Mouse (Mus musculus) megakaryocyte, embryonic 14.5 days (primary cell): Measurements from ENCODE around the gene Ivns1abp. TPM values are rescaled to one million over a fixed set of nuclear protein-coding genes. Genes with fewer than 3 reads are reported as not detected.
"Not testable (repeated sequence)": the region's sequence is repeated elsewhere in the genome, so short reads cannot be mapped to it uniquely, and the experiment has no call there.

Source experiments
- H3K27me3 ChIP-seq: replicated peaks from 2 replicates; pipeline ENCODE3; 2012; ENCODE audit warnings: inconsistent platforms
- H3K36me3 ChIP-seq: replicated peaks from 2 replicates; pipeline ENCODE3; 2012; ENCODE audit warnings: low read length, inconsistent platforms, mixed read lengths
- H3K4me1 ChIP-seq: 2 replicates; pipeline ENCODE4 v1.6.1; 2012; ENCODE audit warnings: inconsistent platforms
- H3K4me3 ChIP-seq: replicated peaks from 2 replicates; pipeline ENCODE3; 2012; ENCODE audit warnings: moderate library complexity, mild to moderate bottlenecking, inconsistent platforms
- H3K9me3 ChIP-seq: 2 replicates; pipeline ENCODE4 v1.6.1; 2012; ENCODE audit warnings: inconsistent platforms
- FLI1 ChIP-seq: IDR thresholded peaks from 2 replicates; pipeline ENCODE4 v1.6.1; 2012; ENCODE audit warnings: low read length, inconsistent platforms, mixed read lengths
- GATA1 ChIP-seq: IDR thresholded peaks from 3 replicates; pipeline ENCODE4 v1.6.1; 2012; ENCODE audit warnings: mixed read lengths, low read length, inconsistent platforms, borderline replicate concordance
- polyA plus RNA-seq: library from polyadenylated mRNA; stranded (reverse); fragments of >175 nt; gene quantifications from 2 replicates; pipeline ENCODE4 v1.2.3, GENCODE M21; 2012; ENCODE audit warnings: low replicate concordance; ENCODE audit not compliant: insufficient read depth

Ivns1abp gene
- polyA plus RNA-seq, 1 experiment = 7.6 TPM

- no peak for TF ChIP-seq FLI1
- TF ChIP-seq GATA1 = no peak
Observed at GRCm38 (mm10) chr1:151338941-151339340, 5.3 kb upstream of the Ivns1abp start.

GRCm38 (mm10) chr1:151341321-151342044 is 2.8 kb upstream of the Ivns1abp start:
- TF ChIP-seq FLI1 (no peak), GATA1 (no peak)

More at GRCm38 (mm10) chr1:151338941-151339340, 5.3 kb upstream of the Ivns1abp start:
- H3K4me3 ChIP-seq = no peak overlapping the region
- H3K27me3 ChIP-seq = no peaks in the 10 kb centered on the region
- H3K36me3 ChIP-seq = no peaks in the 10 kb centered on the region
- H3K9me3 ChIP-seq = no peaks in the 10 kb centered on the region
- H3K4me1 ChIP-seq = peaks cover 39% of the 10 kb centered on the region

DNA sequence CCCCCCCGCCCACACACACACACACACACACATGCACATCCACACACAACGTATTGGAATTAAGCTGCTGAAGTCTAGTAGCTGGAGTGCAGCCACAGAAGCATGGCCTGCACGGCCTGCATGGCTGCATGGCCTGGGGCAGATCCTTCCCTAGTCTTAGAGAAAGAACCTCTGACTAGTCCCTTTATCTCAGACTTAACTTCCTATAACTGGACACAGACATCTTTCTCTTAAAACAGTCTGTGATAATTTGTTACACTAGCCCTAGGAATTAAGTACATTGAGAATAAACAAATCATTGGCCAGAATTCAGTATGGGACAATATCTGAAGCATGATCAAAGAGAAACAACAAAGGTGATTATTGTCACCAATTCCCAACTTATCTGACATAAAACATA is 2.0 kb upstream of the Ivns1abp start:
- Histone ChIP-seq H3K27me3 (no peaks in the 10 kb centered on the region), H3K4me1 (peaks cover 50% of the 10 kb centered on the region), H3K4me3 (no peak overlapping the region), H3K36me3 (no peaks in the 10 kb centered on the region), H3K9me3 (no peaks in the 10 kb centered on the region)
- TF ChIP-seq GATA1 (no peak), FLI1 (no peak)

More at GRCm38 (mm10) chr1:151341321-151342044, 2.8 kb upstream of the Ivns1abp start:
- Histone ChIP-seq H3K4me1 (peaks cover 42% of the 10 kb centered on the region), H3K36me3 (no peaks in the 10 kb centered on the region), H3K4me3 (no peak overlapping the region), H3K27me3 (no peaks in the 10 kb centered on the region), H3K9me3 (no peaks in the 10 kb centered on the region)

GRCm38 (mm10) chr1:151342968-151343367 is 1.3 kb upstream of the Ivns1abp start:
- Histone ChIP-seq H3K4me1 (peaks cover 52% of the 10 kb centered on the region), H3K36me3 (no peaks in the 10 kb centered on the region), H3K4me3 (peak overlapping the region; percentile 29), H3K9me3 (no peaks in the 10 kb centered on the region), H3K27me3 (no peaks in the 10 kb centered on the region)
- TF ChIP-seq FLI1 (no peak), GATA1 (no peak)

DNA sequence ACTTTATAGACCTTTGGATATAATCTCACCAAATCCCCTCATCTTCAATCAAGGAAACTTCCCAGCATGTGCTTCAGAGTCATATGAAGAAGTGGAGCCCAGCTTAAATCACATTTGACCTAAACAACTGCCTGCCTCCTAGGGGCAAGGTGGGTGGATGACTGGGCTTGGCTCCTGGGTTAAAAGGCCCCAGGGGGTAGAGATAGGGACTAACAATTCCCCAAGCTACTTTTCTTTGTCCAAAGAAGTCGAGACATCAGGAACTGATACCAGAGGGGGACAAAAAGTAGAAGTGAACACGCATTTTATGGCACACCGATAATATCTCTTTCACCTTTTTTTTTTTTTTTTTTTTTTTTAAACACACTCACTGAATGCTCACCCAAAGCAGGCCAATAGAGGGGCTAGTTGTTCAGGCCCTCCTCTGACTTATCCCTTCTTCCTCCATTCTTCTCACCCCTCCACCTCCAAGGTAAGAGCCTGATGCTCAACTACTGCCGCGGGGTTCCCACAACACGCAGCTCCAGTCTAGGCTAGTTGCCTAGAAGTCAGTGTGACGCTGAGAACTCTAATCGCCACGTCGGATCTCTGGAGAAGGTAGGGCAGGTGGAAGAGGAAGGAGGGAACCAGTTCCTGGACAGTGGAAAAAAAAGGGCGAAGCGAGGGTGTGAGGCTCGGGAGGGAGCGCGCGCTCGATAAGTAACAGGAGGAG is 550 bp upstream of the Ivns1abp start:
- Histone ChIP-seq H3K27me3 (no peaks in the 10 kb centered on the region), H3K4me3 (peak overlapping the region; percentile 97), H3K36me3 (no peaks in the 10 kb centered on the region), H3K4me1 (peaks cover 47% of the 10 kb centered on the region), H3K9me3 (no peaks in the 10 kb centered on the region)
- TF ChIP-seq GATA1 (no peak), FLI1 (no peak)

DNA sequence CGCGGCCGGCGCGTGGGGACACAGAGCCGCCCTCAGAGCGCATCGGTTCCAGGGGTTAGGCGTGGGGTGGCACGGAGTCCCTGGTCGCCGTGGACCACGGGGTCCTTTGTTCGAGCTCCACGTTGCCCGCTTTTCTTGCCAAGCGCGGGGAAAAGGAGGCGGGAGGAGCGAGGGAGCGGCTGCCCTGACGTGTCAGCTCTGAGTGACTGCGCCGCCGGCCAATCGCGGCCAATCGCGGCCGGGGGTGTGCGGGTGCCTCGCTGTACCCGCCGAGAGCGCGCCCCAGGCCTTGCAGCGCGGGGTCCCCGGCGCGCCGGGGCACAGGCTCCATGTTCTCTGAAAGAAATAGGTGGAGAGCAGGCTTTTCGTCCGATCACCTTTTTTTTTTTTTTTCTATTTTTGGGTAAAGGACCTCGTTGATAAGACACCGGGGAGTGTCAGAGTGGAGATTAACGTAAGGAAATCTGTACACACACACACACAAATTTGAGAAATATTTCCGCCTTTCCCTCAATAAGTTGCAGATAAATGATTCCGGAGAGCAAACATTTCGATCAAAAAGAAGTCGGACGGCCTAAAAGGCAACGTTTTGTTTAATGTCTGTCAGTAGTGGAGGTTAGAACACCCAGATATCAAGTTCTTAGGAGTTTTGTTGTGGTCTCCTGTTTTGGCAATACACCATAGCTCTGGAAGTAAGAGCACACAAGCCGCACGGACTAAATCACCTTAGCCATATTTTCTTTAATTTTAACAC is 1.0 kb downstream of the Ivns1abp start:
- no peaks in the 10 kb centered on the region for H3K27me3 ChIP-seq
- peaks cover 9% of the 10 kb centered on the region for H3K36me3 ChIP-seq
- peaks cover 38% of the 10 kb centered on the region for H3K4me1 ChIP-seq
- TF ChIP-seq FLI1 = no peak
- no peak for TF ChIP-seq GATA1
- no peaks in the 10 kb centered on the region for H3K9me3 ChIP-seq
- peak overlapping the region; percentile 97 for H3K4me3 ChIP-seq

DNA sequence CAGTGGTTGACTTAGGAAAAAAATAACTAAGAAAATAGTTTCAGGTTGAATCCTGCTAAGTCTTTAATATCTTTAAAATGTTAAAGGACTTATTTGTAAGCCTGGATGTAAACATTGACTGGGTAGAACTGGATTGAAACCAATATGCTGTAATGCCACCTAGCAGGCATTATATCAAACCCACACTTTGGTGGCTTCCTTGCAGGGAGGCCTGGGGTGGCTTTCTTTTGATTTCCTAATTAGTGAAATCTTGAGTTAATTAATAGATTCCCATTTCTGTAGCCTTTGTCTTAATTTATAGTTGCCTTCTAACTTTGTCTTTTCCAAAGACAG is 1.6 kb downstream of the Ivns1abp start:
- H3K27me3 ChIP-seq = no peaks in the 10 kb centered on the region
- peaks cover 39% of the 10 kb centered on the region for H3K4me1 ChIP-seq
- peak overlapping the region; percentile 97 for H3K4me3 ChIP-seq
- peaks cover 13% of the 10 kb centered on the region for H3K36me3 ChIP-seq
- no peaks in the 10 kb centered on the region for H3K9me3 ChIP-seq
- TF ChIP-seq GATA1 = no peak
- TF ChIP-seq FLI1 = no peak

DNA sequence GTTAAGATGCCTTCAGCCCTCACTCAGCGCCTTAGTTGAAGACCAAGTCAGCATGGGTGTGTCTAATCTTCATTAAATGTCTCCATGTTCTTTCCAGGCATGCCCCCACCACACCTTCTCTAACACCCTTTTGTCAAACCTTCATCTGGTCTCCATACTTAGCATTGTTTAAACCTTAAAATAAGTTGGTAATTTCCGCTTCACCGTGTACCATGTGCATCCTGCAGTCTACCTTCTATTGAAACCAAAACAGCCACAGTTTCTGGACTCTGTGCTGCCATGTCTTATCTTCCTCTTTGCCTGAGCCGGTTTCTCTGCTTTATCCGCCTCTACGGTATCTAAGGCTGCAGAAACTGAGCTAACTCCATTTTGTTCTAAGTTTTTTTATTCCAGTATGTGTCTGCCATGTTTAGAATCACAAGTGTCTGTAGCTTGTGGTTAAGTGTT is 2.4 kb downstream of the Ivns1abp start:
- H3K36me3 ChIP-seq = peaks cover 21% of the 10 kb centered on the region
- no peaks in the 10 kb centered on the region for H3K27me3 ChIP-seq
- no peaks in the 10 kb centered on the region for H3K9me3 ChIP-seq
- TF ChIP-seq FLI1 (no peak), GATA1 (no peak)
- peaks cover 39% of the 10 kb centered on the region for H3K4me1 ChIP-seq
- peak overlapping the region; percentile 87 for H3K4me3 ChIP-seq

GRCm38 (mm10) chr1:151348293-151348692 is 4.0 kb downstream of the Ivns1abp start:
- peaks cover 37% of the 10 kb centered on the region for H3K36me3 ChIP-seq
- peaks cover 31% of the 10 kb centered on the region for H3K4me1 ChIP-seq
- not testable (repeated sequence) for H3K9me3 ChIP-seq, H3K4me3 ChIP-seq, H3K27me3 ChIP-seq

GRCm38 (mm10) chr1:151352911-151353310 is 8.6 kb downstream of the Ivns1abp start:
- Histone ChIP-seq H3K4me3 (no peak overlapping the region), H3K36me3 (peaks cover 82% of the 10 kb centered on the region), H3K4me1 (peaks cover 11% of the 10 kb centered on the region; the same call in 1 of the 2 replicates), H3K27me3 (no peaks in the 10 kb centered on the region), H3K9me3 (no peaks in the 10 kb centered on the region)
- no peak for TF ChIP-seq GATA1
- no peak for TF ChIP-seq FLI1
